Mouse (Mus musculus) G1E-ER4 (cell line): ENCODE results near the gene Cyp3a41a. TPM values are rescaled to one million over a fixed set of nuclear protein-coding genes. Genes with fewer than 3 reads are reported as not detected.
"Not testable (repeated sequence)": the region's sequence is repeated elsewhere in the genome, so short reads cannot be mapped to it uniquely, and the experiment has no call there.

Experiments used
- GATA1 ChIP-seq: IDR thresholded peaks from one replicate; pipeline ENCODE4 v1.8.0; 2012; ENCODE audit warnings: low read length, inconsistent platforms
- polyA plus RNA-seq: library from polyadenylated mRNA; stranded (reverse); fragments of >175 nt; gene quantifications from 2 replicates; pipeline ENCODE4 v1.2.3, GENCODE M21; 2012

Cyp3a41a gene
- not detected in 2 replicates for polyA plus RNA-seq

GRCm38 (mm10) chr5:145720036-145720435 is at the start of gene Cyp3a41a:
Gene Cyp3a41a, minus strand, starts transcription at chr5:145720136.
- not testable (repeated sequence) for TF ChIP-seq GATA1

- no peak for TF ChIP-seq GATA1
Observed at GRCm38 (mm10) chr5:145662007-145662406, 57.9 kb downstream of the Cyp3a41a start.

GRCm38 (mm10) chr5:145647779-145648178 is 72.2 kb downstream of the Cyp3a41a start:
- TF ChIP-seq GATA1 = no peak

Other genes starting within 250 kb of the Cyp3a41a start
- not detected in 2 replicates for gene Cyp3a41b, start 135.4 kb downstream of the Cyp3a41a start, polyA plus RNA-seq
- not detected in 2 replicates for gene Cyp3a44, start 85.7 kb upstream of the Cyp3a41a start, polyA plus RNA-seq
- gene Cyp3a11, start 159.8 kb upstream of the Cyp3a41a start, polyA plus RNA-seq = not detected in 2 replicates